Mouse (Mus musculus) right cerebral cortex, adult 18-20 months (tissue): ENCODE measurements around the gene Ctrc.

ENCODE experiments used
- DNase-seq: peaks from one replicate; pipeline ENCODE4 v3.0.0; 2022; ENCODE audit warnings: mixed read lengths

The Ctrc gene

GRCm38 (mm10) chr4:141817706-141818105 lies 28.5 kb downstream of the Ctrc start:
- DNase-seq, result no peak

GRCm38 (mm10) chr4:141816776-141817655 lies 29.1 kb downstream of the Ctrc start:
- no peak for DNase-seq

- no peak for DNase-seq
These were observed 29.9 kb downstream of the Ctrc start for GRCm38 (mm10) chr4:141816267-141816666.

GRCm38 (mm10) chr4:141811375-141811774 lies 34.8 kb downstream of the Ctrc start:
- DNase-seq, result no peak

GRCm38 (mm10) chr4:141810975-141811374 lies 35.2 kb downstream of the Ctrc start:
- DNase-seq, result no peak

GRCm38 (mm10) chr4:141809850-141810464 lies 36.2 kb downstream of the Ctrc start:
- DNase-seq, result no peak

GRCm38 (mm10) chr4:141805886-141806285 lies 40.3 kb downstream of the Ctrc start:
- DNase-seq, result no peak

GRCm38 (mm10) chr4:141804105-141804504 lies 42.1 kb downstream of the Ctrc start:
- no peak for DNase-seq

GRCm38 (mm10) chr4:141797545-141797944 lies 48.6 kb downstream of the Ctrc start:
- DNase-seq, result no peak

- DNase-seq, result no peak
These were observed 49.2 kb downstream of the Ctrc start for GRCm38 (mm10) chr4:141796954-141797353.

- no peak for DNase-seq
These were observed 49.8 kb downstream of the Ctrc start for GRCm38 (mm10) chr4:141796356-141796755.

GRCm38 (mm10) chr4:141794152-141794535 lies 52.0 kb downstream of the Ctrc start:
- DNase-seq, result no peak

- peak; percentile 96 for DNase-seq
These were observed 52.6 kb downstream of the Ctrc start, which contains the start of gene Casp9 for GRCm38 (mm10) chr4:141793282-141794151. Gene Casp9, plus strand, starts transcription at chr4:141793612.

GRCm38 (mm10) chr4:141792554-141793281 lies 53.4 kb downstream of the Ctrc start:
- peak; percentile 20 for DNase-seq

GRCm38 (mm10) chr4:141791951-141792350 lies 54.2 kb downstream of the Ctrc start:
- no peak for DNase-seq

- DNase-seq, result no peak
These were observed 54.7 kb downstream of the Ctrc start for GRCm38 (mm10) chr4:141791486-141791885.

GRCm38 (mm10) chr4:141790524-141790990 lies 55.6 kb downstream of the Ctrc start, which contains the start of gene Dnajc16:
Gene Dnajc16, minus strand, starts transcription at chr4:141790931.
- peak; percentile 98 for DNase-seq

GRCm38 (mm10) chr4:141789564-141790218 lies 56.5 kb downstream of the Ctrc start:
- no peak for DNase-seq

GRCm38 (mm10) chr4:141787462-141787861 lies 58.7 kb downstream of the Ctrc start:
- no peak for DNase-seq

GRCm38 (mm10) chr4:141787046-141787445 lies 59.1 kb downstream of the Ctrc start:
- DNase-seq, result no peak

GRCm38 (mm10) chr4:141786141-141786540 lies 60.0 kb downstream of the Ctrc start:
- no peak for DNase-seq

- DNase-seq, result peak; percentile 60
These were observed 61.3 kb downstream of the Ctrc start for GRCm38 (mm10) chr4:141784835-141785234.
